Mouse (Mus musculus) adrenal gland, postnatal 14 days (tissue): ENCODE results near the gene Eprs. TPM values are rescaled to one million over a fixed set of nuclear protein-coding genes. Genes with fewer than 3 reads are reported as not detected.

Experiments
- DNase-seq: peaks from one replicate; pipeline ENCODE4 v3.0.0; 2021; ENCODE audit warnings: mixed read lengths
- microRNA-seq, 2 experiments: library from miRNA; unstranded; fragments of <30 nt; microRNA quantifications; one replicate each; pipeline ENCODE4 v1.2.0; 2021
- total RNA-seq: library from RNA; stranded (reverse); gene quantifications from 2 replicates; pipeline ENCODE4 v1.2.3, GENCODE M21; 2021

The Eprs gene
- total RNA-seq, 1 experiment from 2014 or later: 183 TPM

DNA sequence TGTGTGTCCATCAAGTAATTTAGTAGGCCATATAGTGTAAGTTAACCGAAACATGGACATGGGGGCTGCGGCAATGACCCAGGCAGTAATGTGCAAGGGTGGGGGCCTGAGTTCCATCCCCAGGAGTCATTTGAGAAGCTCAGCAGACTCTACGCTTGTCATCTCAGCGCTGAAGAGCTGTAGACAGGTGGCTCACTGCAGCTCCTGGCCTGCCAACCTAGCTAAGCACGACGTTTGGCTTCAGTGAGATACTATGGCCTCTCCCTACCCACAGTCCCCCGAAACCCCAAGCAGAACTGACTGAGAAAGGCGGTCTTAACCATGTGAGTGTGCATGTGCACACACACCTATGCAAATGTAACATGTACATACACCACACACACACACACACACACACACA is 88.2 kb downstream of the Eprs start:
- DNase-seq: no peak

DNA sequence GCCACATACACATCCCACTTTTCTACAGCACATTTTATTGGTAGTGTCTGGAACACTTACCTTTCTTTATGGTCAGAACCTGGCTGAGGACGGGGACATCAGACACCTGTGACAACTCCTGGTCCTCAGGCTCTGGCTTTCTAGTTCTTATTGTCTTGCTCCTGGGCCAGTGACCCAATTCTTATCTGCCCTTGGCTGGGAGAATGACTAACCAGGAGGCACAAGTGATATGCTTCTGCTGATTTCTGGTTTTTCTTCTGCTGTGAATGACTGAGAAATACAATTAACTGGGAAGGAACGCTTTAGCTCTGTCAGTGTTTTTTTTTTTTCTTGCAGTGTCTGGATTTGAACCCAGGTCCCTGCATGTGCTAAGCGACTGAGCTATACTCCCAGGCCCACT is 88.7 kb downstream of the Eprs start:
- DNase-seq: no peak

DNA sequence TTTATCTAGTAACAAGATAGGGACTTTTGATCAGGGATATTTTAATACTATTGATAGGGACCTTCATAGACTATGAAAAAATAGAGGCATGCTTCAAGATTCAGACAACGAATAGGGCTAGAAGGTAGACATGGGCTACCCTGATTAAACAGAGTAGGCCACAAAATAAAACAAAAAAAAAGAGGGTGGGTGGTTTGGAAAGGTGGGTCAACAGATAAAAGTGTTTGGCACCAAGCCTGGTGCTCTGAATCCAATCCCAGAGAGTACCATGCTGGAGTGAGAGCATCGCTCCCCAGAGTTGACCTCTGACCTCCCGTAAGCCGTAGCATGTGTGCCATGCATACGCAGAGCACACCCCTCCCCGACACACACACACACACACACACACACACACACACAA is 89.6 kb downstream of the Eprs start:
- DNase-seq: no peak

DNA sequence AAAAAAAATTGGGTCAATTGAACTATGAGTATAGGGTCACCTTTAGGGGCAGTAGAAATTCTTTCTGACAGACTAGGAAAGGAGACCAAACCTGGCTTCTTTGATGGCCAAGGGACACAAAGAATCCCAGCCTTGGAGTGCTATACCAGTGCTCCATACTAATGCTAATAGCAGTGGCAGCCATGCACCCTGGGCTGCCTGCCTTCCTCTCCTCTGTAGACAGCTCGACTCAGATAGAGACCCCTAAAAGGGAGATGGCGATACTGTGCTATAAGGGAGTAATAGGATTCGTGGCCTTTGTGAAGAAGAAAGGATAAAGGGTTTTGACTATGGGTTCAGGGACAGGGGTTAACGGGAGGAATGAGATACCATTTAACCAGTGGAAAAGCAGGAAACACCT is 91.3 kb downstream of the Eprs start:
- DNase-seq: no peak

DNA sequence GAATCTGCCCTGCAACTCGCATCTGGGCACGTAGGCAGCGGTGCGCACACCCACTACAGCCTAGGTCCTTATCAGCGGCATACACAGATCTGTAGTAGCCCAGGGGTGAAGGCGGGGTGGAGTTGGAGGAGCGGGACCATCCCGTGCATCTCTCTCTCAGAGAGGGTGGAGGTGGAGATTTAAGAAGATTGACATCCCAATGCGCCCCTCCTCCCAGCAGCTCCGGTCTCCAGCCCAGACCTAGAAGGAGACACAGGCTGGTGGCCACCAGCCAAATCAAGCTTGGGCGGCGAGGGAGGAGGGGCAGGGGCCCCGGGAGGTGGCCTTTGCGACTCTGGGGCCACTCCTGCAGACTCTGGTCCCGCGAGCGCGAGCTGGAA is 91.7 kb downstream of the Eprs start, which contains the start of gene Slc30a10:
Gene Slc30a10, plus strand, starts transcription at position 274 of the 380 bp plus-strand sequence.
- peak; percentile 17 for DNase-seq

DNA sequence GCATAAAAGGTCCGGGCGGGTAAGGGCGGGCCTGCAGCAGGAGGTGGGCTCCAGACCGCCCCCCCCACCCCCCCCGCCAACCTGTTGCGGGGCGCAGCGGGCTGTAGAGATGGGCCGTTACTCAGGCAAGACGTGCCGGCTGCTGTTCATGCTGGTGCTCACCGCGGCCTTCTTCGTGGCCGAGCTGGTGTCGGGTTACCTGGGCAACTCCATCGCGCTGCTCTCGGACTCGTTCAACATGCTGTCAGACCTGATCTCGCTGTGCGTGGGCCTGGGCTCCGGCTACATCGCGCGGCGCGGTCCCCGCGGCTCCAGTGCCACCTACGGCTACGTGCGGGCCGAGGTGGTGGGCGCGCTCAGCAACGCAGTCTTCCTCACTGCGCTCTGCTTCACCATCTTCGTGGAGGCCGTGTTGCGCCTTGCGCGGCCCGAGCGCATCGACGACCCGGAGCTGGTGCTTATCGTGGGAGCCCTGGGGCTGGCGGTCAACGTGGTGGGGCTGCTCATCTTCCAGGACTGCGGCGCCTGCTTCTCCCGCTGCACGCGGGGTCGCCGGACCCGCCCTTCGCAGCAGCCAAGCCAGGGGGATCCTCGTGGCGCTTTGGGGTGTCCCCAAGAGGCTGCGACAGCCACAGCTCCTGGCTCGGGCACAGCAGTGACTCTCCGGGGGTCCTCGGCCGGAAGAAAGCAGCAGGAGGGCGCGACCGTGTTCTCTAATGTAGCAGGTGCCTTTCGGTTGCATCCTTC is 92.3 kb downstream of the Eprs start:
- DNase-seq: peak; percentile 38

DNA sequence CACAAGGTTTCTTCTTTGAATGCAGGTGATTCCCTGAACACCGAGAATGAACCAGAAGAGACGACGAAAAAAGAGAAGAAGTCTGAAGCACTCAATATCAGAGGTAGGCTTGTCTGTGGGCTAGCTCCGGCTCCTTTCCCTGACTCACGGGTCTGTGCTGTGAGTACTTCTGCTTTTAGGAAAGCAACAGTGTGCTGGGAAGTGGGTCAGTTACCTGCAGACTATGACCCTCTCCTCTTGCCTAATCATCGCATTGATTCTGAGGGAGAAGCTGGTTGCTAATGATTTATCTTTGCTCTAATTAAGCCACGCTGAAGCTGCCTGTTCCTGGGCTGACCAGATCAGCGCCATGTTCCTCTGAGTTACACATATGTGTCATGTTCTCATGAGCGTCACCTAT is 93.5 kb downstream of the Eprs start:
- no peak for DNase-seq

DNA sequence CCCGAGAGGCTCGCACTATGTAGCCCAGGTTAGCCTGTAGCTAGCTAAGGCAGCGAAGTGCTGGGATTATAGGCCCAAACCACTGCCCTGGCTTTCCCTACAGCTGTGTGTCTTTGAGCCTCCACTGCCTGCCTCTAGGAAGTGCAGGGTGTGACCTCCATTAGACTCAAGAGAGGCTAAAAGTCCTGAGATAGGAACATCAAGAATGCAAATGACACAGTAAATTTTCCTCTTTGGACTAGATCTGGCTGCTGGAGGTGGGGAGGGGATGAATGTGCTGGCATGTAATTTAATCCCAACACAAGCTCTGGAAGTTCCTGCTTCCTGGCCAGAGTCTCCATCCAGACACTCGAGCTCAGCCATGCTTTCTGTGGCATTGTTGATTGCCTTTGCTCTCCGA is 97.3 kb downstream of the Eprs start:
- DNase-seq: no peak

DNA sequence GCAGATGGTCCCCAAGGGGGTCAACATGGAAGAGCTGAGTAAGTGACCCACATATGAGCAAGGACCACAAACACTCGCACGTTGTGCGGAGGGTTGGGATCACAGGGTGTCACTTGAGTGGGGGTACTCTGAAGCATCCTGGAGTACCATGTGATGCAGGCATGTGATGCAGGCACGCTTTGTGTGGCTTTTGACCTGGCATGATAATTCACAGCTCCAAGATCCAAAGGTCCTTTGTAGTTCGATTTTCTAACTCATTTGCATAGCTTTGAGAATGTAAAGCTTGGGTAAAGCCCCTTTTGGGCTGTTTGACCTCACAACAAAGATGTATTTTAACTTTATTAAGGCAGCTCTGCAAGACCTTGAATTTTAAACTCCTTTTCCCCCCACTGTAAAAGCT is 100.0 kb downstream of the Eprs start:
- DNase-seq: no peak

DNA sequence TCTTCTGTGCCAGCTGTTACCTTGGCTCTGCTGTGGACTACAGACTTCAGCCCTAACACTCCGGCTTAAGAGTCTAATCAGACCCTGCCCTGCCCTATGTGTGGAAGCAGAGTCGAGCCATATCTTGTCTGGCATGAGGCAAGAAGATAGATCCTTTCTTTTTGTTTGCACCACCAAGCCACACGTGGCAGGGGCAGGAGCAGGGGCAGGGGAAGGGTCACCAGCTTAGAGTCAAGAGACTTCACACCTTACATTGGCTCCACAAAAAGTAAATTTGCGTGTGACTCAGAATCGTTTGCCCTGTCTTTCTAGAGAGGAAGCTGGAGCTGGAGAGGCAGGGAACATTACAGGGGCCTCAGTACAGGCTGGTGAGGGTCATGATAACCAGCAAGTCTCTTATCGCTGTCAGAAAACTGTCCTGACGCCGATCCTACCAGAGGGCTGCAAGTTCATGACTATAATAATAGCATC is 106.7 kb downstream of the Eprs start:
- DNase-seq: no peak

DNA sequence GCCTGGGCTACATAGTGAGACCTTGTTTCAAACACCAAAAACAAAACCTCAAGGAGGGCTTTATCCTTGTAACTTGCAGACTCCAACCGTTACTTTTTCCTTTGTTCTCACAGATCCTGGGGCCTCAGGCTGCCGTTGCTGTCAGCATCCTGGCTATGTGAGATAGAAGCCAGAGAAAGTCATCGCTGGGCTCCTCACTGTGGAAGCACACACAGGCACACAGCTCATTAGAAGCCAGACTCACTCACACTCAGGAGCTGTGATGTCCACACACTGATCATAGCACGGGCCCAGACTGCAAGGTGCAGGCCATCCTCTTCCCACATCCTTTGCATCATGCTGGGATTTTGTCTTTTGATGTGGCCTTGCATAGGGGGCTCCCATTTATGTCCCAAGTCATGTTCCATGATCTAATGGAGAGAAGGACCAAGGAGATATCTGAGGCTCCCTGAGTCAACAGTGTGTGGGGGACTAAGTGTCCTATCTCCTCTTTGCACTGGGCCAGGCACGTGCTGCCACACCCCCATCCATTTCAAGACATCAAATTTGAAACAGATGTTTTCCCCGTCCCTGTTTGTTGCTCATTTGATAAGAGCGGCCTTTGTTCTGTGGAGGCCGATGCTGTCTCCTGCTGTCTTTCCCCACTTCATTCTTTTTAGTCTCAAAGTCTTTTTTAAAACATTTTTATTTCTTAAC is 109.3 kb downstream of the Eprs start:
- no peak for DNase-seq

DNA sequence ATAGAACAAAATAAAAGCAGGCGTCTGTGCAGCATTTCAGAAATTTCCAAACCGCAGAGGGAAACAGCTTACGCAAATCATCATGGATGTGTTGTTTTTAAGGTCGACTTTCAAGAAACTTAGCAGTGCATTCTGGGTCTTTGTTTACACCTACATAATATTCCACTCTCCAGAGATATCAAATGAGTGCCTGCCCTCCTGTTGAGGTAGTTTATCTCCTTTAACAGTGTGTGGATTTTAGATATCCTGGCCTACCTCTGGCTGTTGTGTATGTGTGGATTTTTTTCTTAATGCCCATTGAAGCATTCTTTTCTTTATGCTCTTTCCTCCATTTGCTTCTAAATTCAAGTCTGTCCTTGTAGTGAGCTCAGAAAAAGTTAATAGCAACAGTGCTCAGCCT is 109.9 kb downstream of the Eprs start:
- DNase-seq: no peak

DNA sequence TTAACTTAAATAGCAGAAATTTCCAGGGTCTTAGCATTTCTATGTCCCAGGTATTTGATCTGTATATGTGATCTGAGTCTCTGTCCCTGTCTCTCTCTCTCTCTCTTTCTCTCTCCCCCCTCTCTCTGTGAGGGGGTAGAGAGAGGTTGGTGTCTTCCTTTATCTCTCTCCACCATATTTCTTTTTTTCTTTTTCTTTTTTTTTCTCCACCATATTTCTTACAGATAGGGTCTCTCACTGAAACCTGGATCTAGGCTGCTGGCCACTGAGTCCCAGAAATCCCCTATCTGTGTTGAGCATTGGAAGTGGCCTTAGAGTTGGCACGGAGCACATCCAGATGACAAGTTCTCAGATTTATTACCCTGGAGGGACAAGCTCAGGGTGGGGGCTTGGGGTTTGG is 110.6 kb downstream of the Eprs start:
- DNase-seq: no peak

Small RNA genes lying within 50 kb of the gene (microRNA-seq; reads per million reads assigned to microRNA genes)
- gene Mir194-1 (3.0 to 3.8 reads per million in 2 experiments), gene Mir215 (4.9 to 5.5 reads per million in 2 experiments)

Other genes with a start within 250 kb of the Eprs start
- gene Rab3gap2, start 158.9 kb upstream of the Eprs start, total RNA-seq: 38.6 and 42.1 TPM in 2 replicates
- gene Iars2, start 33.6 kb upstream of the Eprs start, total RNA-seq: 97.7 and 99.4 TPM in 2 replicates
- 75.1 and 87.3 TPM in 2 replicates for gene Bpnt1, start 30.9 kb upstream of the Eprs start, total RNA-seq
- gene Slc30a10, start 91.8 kb downstream of the Eprs start, total RNA-seq: 0.19 and 1.0 TPM in 2 replicates